Mouse (Mus musculus) spleen, postnatal 36 days (tissue): ENCODE results near the gene Tacc2.

Experiments
- DNase-seq, 2 experiments: peaks; one replicate each; pipeline ENCODE4 v3.0.0; 2022; ENCODE audit warnings: low spot score in 2 of 2, mixed read lengths in 1 of 2

Tacc2 gene

GRCm38 (mm10) chr7:130617591-130617990 is 40.4 kb downstream of the Tacc2 start:
- DNase-seq: no peak

GRCm38 (mm10) chr7:130621068-130621467 is 43.8 kb downstream of the Tacc2 start:
- DNase-seq: no peak

GRCm38 (mm10) chr7:130621953-130622352 is 44.7 kb downstream of the Tacc2 start:
- DNase-seq: no peak

GRCm38 (mm10) chr7:130622359-130622758 is 45.1 kb downstream of the Tacc2 start:
- no peak for DNase-seq

- DNase-seq: no peak
Observed at GRCm38 (mm10) chr7:130624299-130624698, 47.1 kb downstream of the Tacc2 start.

GRCm38 (mm10) chr7:130625361-130625760 is 48.1 kb downstream of the Tacc2 start:
- DNase-seq: no peak

- DNase-seq: no peak
Observed at GRCm38 (mm10) chr7:130628601-130629000, 51.4 kb downstream of the Tacc2 start.

GRCm38 (mm10) chr7:130629999-130630398 is 52.8 kb downstream of the Tacc2 start:
- DNase-seq: no peak

GRCm38 (mm10) chr7:130630956-130631355 is 53.7 kb downstream of the Tacc2 start:
- no peak for DNase-seq

- DNase-seq: peak; percentile 47 to 56
Observed at GRCm38 (mm10) chr7:130631553-130632378, 54.5 kb downstream of the Tacc2 start.

GRCm38 (mm10) chr7:130632379-130632732 is 55.1 kb downstream of the Tacc2 start:
- no peak for DNase-seq

- no peak for DNase-seq
Observed at GRCm38 (mm10) chr7:130634259-130634871, 57.1 kb downstream of the Tacc2 start.

GRCm38 (mm10) chr7:130635212-130635611 is 58.0 kb downstream of the Tacc2 start:
- DNase-seq: no peak

GRCm38 (mm10) chr7:130636274-130636673 is 59.0 kb downstream of the Tacc2 start:
- DNase-seq: no peak

GRCm38 (mm10) chr7:130636902-130637301 is 59.7 kb downstream of the Tacc2 start:
- no peak for DNase-seq

- DNase-seq: no peak
Observed at GRCm38 (mm10) chr7:130637811-130638210, 60.6 kb downstream of the Tacc2 start.

- DNase-seq: no peak
Observed at GRCm38 (mm10) chr7:130640681-130641080, 63.4 kb downstream of the Tacc2 start.

- peak; percentile 10 to 18 for DNase-seq
Observed at GRCm38 (mm10) chr7:130645332-130645993, 68.2 kb downstream of the Tacc2 start.

- DNase-seq: peak; percentile 22 to 35
Observed at GRCm38 (mm10) chr7:130645994-130646761, 68.9 kb downstream of the Tacc2 start.

- DNase-seq: peak; percentile 46 to 61
Observed at GRCm38 (mm10) chr7:130646762-130647139, 69.5 kb downstream of the Tacc2 start.

GRCm38 (mm10) chr7:130648061-130648460 is 70.8 kb downstream of the Tacc2 start:
- no peak for DNase-seq

GRCm38 (mm10) chr7:130649257-130649656 is 72.0 kb downstream of the Tacc2 start:
- DNase-seq: no peak
